Mouse (Mus musculus) kidney, postnatal 36 days (tissue): ENCODE data around the gene Megf8.
"Not testable (repeated sequence)": the region's sequence is repeated elsewhere in the genome, so short reads cannot be mapped to it uniquely, and the experiment has no call there.

Source experiments
- DNase-seq, 2 experiments: peaks; one replicate each; pipeline ENCODE4 v3.0.0; 2021 to 2022; ENCODE audit warnings: mixed read lengths in 2 of 2

The Megf8 gene

DNA sequence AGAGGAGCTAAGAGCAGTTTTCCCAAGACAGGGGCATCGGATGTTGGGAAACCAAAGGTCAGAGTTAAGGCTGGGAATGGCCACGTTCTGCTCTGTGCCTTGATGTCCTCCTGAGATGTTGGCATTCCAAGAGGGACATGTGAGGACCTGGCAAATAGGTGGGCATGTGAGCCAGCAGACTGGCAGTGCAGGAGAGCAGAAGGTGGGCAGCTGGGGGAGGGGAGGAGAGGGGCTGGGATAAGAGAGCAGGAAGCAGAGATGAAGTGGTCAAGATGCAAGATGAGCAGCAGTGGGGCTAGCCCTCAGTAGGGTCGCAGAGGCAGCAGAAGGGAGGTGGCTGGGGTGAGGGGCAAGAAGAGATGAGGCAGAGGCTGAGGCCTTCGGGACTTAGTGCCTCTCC is 66.9 kb downstream of the Megf8 start:
- no peak for DNase-seq

DNA sequence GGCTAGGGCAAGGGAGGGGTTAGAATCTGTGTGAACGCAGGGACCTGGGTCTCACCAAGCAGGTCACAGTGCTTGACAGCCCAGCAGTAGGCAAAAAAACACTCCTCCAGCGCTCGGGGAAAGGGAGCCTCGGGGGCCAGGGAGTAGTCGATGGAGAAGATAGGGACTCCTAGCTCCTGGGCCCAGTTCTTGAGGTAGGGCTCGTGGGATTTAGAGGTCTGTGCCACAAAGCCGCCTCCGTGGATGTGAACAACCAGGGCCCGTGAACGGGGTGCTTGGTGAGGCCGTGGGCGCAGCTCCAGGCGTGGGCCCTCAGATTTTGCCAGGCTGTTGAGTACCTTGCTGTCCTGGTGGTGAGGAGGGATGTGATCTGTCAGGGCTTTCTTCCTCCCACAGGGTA is 67.4 kb downstream of the Megf8 start:
- no peak for DNase-seq

DNA sequence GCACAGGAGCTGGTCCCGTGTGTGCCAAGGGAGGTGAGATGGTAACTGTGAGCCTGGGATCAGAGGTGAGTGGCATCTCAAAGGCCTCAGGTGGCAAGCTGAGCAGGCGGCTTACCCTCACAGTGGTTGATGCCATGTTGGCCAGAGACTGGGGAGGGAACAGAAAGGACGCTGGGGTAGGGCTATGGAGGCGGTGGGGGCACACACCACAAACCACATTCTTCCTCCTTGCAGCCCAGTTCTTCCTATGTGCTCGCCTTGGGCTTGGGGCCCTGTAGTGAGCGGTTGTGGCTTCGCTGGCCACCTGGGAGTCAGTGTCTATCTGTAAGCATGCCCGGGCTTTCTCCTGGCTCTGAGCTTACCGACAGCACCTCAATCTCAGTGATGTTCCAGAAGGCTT is 67.9 kb downstream of the Megf8 start:
- no peak for DNase-seq

DNA sequence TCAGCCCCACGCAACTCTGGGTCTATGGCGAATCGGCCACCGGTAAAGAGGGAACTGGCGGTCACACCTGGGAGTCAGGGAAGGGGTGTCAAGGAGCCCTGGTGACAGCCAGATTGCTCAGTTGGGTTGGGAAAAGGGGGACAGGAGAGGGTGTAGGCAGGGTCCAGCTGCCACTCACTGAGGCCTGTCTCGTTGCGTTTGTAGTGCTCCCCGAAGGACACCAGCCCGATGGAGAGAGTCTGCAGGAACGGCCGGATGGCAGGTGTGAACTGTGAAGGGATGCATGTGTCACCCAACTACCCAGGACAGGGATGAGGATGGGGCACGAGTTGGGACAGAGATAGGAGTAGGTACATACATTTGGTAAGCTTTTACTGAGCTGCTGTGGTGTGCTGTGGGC is 68.3 kb downstream of the Megf8 start:
- no peak for DNase-seq

DNA sequence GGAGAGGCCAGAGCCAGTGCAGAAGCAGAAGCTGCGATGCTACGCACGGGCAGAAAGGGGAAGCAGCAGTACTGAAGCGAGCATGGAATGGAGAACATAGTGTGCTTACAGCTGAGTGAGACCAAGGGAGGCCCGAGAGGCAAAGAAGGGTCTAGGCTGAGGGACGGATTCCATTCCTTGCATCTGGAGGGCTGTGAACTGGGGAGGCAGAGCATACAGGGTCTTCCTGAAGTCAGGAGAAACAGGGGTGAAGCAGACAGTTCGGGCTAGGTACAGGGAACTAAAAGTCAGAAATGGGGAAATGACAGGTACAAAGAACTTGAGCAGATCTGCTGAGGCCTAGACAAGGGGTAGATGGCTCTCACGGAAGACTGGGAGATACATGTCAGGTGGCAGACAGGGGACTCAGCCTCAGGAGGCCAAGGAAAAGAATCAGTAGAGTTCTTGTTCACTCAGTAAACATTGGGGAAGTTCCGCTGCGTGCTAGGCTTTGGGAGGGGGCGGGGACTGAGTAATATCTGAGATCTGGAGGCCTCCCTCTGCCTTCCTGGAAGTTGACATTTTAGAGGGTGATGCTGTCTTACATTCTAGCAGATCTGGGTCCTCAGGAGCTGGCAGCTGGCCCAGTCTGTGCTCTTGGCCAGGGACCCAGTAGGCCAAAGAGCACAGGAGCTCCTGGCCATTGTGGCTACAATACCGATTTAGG is 69.0 kb downstream of the Megf8 start:
- DNase-seq = peak; percentile 94 to 97

DNA sequence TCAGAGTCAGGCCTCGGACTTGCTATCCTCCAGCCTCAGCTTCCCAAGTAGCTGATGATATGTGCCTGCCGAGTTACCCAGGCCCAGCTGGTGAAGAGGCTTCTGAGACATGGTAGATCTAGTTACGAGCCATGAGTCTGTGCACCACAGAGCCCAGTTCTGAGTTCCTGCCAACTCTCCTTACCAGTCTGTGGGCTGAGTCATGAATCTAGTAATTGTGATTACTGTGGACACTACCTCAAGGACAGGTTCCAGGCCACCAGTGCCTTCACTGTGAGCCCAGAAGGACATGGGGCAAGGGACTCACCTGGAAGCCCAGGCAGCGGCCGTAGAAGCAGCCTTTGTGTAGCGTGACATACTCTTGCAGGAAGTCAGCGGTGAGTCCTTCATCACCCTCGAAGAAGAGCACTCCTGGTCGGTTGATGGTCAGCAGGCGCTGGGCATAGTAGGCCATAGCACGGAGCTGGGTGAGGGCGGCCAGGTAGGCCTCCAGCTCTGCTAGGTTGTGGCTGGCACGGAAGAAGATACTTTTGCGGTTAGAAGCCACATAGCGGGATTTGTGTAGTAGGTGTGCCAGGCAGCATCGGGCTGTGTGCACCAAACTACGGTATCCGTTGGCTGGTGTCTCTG is 71.0 kb downstream of the Megf8 start:
- no peak for DNase-seq

DNA sequence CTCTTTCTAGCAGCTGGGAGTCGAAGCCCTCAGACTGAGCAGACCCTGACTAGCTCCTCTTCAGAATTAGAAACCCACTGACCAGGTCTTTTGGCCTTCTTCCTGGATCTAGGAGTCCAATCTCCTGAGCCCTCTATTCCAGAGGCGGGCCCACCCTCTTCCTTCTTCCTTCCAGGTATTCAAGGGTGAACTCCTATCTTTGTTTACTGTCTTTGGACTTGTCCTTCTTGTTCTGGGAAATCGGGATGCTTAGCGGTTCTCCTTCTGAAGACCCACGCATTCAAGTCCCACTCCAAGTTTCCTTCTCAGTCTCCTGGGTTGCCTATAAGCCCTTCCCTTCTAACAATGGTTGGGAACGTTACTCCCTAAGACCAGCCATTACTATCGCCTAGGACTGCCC is 72.0 kb downstream of the Megf8 start:
- no peak for DNase-seq

DNA sequence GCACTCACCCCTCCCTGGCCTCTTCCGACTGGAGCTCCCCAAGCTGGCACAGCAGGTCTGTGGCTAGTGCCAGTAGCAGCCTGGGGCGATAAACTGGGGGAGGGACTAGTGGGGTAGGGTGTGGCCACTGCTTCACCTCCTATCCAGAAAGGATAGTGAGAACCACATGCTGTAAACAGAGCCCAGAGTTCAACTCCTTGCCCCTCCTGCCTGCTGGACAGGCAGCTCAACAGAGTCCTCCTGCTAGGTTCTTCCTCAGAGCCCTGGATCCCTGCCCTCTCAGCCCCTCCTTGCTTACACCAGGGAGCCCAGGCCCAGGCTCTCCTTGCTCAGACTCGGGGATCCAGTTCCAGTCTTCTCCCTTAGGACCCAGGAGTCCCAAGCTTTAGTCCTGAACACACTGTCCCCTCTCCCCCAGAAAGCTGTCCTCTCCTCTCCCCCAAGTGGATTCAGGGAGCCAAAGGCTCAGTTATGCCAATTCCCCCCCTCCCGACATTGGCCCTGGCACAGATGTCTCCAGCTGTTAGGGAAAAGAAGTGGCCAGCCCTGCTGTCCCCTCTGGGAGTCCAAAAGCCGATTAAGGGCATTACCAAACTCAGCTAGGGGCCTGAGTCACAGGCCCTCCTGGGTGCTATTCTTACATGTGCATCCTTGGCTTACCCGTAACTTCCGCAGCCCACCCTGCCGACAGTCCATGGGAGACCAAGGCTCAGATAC is 73.2 kb downstream of the Megf8 start:
- DNase-seq = peak; percentile 88 to 93

DNA sequence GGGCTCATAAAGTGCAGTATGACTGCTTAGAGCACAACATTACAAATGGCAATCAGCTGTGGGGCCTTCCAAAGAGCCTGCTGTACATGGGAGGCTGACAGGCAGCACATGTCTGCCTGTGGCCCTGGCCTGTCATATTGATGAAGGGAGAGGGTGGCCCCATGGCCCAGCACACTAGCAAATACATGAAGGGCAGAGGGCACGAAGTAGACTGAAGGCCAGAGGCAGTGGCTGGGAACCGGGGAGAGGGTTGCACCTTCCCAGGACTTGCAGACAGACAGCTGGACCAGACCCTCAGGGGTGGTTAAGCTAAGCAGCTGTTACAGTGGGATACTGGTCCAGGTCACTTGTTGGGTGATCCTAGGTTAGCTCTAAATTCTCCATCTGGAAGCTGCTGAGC is 74.0 kb downstream of the Megf8 start:
- no peak for DNase-seq

DNA sequence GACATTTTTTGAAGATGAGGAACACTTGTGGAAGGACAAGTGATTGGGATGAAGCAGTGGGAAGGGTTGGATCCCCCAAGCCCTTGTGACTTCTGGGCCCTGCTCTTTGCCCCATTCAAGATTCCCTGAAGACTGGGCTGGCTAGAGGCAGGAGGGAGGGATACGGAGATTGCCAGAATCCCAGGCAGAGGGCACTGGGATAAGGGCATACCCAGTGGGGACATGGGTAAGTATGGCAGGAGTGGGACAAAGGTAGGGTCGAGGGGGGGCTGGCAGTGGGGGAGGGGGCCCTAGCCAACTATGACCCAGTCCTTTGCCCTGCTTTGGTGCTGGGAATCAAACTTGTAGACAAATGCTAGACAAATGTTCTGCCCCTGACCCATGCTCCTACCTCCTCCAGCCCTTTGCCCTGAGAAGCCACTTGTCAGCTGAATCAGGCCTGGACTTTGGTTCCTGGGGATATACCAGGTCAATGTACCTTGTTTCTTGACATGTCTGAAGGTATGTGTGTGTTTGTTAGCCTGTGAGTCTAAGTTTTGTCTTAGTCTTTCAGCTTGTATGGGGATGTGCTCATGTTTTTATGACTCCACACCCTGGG is 75.0 kb downstream of the Megf8 start:
- peak; percentile 68 to 79 for DNase-seq

DNA sequence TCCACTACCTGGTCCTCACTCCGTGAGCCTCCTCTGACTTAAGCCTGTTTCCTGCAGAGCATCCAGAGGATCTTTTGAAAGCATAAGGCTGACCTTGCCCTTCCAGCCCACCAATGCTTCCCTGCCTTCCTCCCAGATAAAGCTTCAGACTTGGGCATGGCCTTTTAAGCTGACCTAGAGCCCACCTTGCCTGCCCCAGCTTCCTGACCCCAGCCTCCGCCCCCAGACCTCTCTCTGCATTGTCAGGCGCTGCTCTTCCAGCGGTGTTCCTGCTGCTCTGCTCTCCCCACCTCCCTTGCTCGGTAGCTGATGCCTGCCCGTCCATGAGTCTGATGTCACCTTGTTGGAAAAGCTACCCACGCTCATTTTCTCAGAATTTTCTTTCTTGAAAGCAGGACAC is 75.9 kb downstream of the Megf8 start:
- no peak for DNase-seq

DNA sequence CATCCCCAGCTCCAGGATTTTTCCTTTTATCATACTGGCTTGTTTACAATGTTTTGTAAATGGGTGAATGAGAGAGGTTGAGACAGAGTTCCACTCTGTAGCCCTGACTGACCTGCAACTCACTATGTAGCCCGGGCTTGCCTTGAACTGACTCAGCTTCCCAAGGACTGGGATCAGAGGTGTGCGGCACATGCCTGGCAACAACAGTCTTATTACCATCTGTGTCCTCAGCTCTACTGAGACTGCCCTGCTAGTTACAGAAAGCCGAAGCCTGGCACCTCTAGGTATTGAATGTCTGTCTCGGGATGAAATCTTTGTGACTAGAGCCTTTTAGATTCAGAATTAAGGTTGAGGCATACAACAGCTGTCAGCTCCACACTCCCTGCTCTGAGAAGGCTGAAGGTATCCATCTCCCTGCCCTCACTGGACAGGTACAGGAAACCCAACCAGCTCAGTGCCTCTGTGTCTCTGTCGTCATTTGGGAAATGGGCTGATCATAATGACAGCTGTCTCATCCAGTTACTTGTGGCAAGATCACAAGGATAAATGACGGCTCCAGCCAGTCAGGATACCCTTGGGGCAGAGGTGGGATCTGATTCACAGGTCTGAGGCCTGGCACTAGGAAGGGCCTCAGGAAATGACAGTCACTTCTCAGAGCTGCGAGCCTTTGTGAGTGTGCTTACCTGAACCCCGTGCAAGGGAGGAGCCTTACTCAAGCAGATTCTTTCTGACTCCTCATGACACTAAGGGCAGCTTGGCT is 76.7 kb downstream of the Megf8 start:
- DNase-seq = no peak

DNA sequence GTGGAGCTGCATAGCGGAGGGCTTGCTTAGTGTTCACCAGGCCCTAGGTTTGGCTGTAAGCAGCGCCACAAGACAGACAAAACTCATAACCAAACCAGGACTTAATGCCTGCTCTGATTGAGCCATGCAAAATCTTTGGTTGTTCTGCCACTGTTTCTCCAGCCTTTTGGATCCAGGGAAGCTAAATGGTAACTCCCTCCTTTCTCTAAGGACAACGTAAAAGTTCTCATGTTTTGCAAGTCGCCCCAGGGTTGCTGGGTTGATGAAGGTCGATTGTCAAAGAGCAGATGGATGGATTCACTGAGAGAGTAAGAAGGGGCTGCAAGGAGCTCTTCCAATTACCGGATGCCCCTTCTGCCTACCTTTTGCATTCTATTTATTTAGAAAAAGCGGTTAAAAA is 77.8 kb downstream of the Megf8 start:
- DNase-seq = no peak

DNA sequence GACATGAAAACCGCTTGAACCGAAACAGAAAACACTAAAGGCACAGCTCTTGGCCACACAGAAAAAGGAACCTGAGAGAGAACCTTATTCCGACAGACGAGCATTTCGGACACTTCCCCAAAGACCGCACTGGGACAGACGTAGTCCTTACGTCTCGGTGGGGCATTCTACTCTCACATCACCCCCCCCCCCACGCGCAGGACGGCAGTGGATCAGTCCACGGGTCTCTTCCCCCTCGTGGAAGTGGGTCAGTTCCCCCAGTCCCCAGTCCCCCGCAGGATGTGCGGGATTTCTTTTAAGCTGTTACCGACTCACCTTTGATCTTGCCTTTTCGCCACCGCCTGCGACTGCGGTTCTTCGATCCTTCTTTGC is 78.2 kb downstream of the Megf8 start:
- DNase-seq = no peak

DNA sequence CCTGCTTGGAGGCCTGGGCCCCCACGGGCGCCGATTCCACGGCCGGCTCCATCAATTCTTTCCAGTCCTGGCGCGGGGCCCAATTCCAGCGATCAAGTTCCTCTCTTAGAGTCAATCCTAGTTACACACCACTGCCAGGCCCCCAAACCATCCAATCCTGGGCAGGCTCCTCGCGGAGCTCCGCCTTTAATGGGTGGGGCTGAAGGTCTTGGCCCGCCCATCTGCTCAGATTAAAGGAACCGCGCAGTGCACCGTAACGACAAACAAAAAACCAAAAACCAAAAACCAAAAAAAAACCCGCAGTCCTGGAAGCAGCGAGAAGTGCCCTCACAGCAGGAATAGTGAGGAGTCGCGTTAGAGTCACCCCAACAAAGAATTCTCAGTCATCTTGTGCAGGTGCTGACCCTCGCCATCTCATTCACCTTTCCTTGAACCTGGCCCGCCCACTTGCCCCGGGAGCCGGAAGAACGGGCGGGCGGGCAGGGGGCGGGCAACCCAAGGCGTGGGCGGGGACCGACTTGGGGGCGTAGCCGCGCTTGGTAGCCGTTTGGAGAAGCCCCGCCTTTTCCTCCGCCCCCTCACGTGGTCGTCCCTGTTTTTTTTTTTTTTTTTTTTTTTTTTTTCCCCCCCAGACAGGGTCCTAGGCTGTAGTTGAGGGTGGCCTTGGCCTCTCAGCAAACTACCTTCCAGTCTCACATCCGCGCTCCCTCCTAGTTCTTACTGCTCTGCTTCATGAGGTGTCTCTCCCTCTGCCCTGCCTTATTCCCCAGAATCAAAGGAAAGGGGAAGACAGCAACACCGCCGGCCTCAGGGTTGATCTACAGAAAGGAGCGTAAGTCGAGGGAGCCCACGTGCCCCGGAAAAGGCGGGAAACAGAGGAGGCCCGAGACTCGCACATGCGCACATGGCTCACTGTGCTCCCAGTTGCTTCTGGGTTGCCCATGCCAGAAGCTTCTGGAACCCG is 78.9 kb downstream of the Megf8 start:
- DNase-seq = peak; percentile 98 to 99

DNA sequence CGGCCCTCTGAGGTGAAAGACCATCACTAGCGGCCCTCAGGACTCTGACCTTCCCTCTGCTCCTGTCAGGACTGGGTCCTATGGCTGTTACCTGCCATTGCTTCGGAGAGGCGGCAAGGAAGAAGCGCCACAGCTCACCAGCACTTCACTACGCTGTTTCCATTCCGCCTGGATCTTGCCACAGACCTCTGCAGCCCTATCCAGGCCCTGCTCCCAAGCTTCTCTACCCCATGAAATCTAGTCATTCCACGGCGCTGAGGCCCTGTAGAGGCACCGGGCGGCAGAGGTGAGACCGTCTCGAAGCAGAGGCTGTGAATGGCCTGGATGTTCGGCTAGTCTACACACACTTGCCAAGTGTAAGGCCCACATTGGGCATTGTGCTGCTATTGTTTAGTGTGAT is 79.7 kb downstream of the Megf8 start:
- DNase-seq = no peak

DNA sequence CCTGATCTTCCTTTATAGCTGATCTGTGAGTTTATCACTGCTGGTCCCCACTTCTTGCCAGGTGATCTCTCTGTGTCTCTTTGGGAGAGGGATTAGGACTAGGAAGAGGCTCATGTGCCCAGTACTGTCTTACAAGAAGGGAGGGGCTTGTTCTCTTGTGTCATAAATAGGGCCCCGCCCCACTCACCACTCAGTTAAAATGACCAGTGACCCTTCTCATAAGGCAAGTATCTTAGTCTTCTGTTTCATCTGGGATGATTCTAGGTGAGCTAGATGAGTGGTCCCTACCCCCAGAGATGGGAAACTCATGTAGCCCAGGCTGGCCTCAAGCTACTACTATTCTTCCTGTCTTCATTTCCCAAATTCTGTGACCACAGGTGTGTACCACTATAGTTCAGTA is 81.6 kb downstream of the Megf8 start, which contains the start of gene Lipe:
Lipe (minus strand) TSS at position 101 of the 400 bp plus-strand sequence.
- DNase-seq = no peak

DNA sequence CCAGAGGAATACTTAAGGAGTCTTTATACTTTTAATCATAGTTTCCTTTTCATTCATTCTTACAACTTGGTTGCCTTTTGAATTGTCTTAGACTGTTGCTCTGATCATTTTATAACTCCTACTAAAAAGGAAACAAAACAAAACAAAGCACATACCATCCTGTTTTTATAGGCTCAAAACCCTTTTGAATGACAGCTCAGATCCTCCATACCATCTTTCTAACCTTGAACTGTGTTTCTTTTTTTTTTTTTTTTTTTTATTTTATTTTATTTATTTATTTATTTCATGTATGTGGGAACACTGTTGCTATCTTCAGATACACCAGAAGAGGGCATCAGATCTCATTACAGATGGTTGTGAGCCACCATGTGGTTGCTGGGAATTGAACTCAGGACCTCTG is 82.1 kb downstream of the Megf8 start:
- not testable (repeated sequence) for DNase-seq

DNA sequence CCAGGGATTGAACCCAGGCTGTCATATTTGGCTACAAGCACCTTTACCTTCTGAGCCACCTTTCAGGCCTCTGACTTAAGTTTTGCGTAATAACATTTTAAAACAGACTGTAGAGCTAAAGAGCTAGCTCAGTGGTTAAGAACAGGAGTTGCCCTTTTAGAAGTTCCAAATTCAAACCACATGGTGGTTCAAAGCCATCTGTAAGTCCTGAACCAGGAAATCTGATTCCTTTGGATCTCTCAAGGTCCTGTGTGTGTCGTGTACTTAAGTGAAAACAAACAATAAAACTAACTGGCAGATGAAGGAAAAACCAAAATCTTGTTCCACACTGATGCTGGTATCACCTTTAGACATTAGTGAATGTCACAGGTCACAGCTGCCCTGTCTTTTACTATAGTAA is 84.6 kb downstream of the Megf8 start:
- DNase-seq = no peak

DNA sequence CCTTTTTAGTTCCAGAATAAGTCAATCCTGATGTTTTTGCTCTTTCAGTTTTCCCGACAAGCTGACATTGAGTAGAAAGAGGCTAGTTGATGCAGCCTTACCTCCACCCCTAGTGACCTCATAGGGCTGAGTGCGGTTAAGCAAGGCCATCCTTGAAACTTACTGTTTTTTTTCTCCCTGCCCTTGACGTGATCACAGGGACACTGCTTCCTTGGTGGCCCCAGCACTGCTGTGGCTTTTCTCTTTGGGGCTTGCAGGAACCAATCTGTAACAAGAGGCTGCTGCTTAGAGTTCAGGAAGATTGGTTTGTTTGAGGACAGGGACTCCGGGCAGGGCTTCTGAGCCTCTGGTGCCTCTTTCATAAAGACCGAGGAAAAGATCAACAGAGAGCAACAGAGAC is 85.0 kb downstream of the Megf8 start:
- no peak for DNase-seq

DNA sequence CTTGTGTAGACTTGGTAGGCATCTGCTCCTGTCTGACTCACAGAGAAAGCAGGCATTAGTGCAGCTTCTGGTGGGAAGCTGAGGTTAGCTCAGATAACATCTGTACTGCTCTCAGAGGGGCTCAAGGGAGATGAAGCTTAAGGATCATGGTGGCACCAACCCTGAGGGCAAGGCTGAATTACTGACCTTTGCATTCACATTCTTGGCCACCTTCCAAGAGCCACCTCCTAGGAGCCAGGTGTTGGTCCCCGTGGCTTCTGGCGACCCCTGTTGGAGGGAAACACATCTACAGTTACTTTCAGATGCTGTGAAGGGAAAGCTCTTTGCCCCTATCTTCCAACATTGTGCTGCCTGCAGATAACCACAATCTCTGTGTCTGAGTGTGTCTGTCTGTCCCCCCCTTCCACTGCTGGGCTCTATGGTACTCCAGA is 85.7 kb downstream of the Megf8 start:
- peak; percentile 91 to 92 for DNase-seq

DNA sequence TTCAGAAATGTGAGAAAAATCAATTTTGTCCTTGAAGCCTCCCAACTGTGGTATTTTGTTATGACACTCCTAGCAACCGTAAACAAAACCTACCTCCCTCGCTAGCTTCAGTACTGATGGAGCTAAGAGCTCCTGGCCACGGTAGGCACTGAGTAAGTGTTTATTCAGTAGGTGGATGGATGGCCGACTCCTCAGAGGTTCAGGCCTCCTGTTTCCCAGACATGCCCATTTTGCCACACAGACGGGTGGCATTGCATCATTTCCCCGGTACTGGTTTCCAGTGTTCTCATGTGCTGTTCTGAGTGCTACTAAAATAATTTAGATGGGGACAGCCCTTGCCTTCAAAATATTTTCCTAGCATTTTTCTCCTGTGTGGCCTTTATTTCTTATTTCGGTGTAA is 89.5 kb downstream of the Megf8 start:
- DNase-seq = no peak
